Mouse (Mus musculus): Measurements from ENCODE around the gene Coq4.

Gene Coq4

GRCm38 (mm10) chr2:29845636-29846035 lies 58.3 kb downstream of the Coq4 start:
- DNase-seq (ENCODE audit: low spot score in 2 of 2) = no peak

DNA sequence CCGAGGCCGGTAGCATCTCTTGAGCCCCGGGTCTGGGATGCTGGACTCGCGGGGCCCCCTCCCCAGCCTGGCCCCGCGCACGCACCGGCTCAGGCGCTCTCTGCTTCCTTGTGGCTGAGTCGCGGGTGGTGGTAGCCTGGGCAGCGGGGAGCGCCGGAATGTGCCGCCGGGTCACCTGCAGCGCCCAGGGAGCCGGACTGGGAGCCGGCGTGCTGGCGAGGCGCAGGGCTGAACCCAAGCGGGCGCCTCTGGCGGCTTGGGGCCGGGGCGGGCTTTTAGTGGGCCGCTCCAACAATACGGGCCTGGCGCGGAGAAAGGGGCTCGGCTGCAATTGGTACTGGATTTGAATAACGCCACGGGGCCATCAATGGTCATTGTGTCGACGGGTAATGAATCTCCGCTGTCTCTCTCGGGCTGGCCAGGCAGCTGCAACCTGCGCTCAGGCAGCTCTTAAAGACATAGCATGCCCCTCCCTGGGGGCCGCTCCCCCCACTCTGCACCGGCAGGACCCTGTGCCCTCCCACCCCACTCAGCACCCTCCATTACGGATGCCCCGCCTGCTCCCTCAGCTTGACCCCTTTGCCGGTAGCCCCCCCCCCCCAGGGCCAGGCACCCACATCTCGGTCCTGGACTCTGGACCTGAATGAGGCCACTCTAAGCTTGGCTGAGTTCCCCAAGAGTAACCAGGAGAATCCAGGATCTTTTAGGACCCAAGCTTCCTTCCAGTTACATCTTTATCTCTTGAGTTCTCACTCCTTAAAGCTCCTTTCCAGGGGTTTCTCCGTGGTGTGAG lies 59.0 kb downstream of the Coq4 start:
- no peak for DNase-seq (ENCODE audit: low spot score in 2 of 2)

GRCm38 (mm10) chr2:29846911-29847310 lies 59.6 kb downstream of the Coq4 start:
- DNase-seq (ENCODE audit: low spot score in 2 of 2) = no peak

Data from frontal cortex, postnatal 25 days (tissue).